Mouse (Mus musculus): ENCODE results near the gene Usp11.

DNA sequence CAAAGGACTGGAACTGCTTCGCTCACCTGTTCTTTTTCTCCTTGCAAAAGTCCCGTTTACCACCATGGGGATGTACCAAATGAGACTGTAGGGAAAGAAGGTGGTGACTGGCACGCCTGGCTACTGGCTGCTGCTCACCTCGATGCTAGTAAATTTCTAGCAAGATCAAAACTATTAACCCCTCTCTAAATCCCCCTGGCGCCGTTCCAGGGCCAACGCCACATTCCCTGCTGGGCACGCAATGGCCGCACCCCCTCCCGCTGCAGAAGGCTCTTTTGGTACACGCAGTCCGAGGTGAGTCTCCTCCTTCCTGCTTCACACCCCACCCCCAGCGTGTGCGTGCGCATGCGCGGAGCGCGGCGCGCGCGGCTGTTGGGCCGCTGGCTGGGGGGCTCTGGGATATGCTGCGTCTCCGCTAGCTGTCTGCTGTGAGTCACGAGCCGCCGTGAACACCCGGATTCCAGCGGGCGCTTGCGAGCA is 15.6 kb upstream of the Usp11 start:
- TF ChIP-seq CTCF (IDR thresholded peaks at IDR 0.05; ENCODE audit: control insufficient read depth, insufficient read depth, insufficient read length) (no peak), MAX (IDR thresholded peaks at IDR 0.05) (no peak), CEBPB (IDR thresholded peaks at IDR 0.05; ENCODE audit: low read depth) (no peak), MYOG (IDR thresholded peaks at IDR 0.05; ENCODE audit: control insufficient read depth, extremely low read depth, insufficient read length) (no peak), MYOD1 (IDR thresholded peaks at IDR 0.05; ENCODE audit: control insufficient read depth, insufficient read length, low read depth) (no peak), USF1 (IDR thresholded peaks at IDR 0.05; ENCODE audit: low read depth) (no peak)

Measured in C2C12 (cell line).